Mouse (Mus musculus) forebrain, embryonic 15.5 days (tissue): Measurements from ENCODE around the gene Ebf1. TPM values are rescaled to one million over a fixed set of nuclear protein-coding genes. Genes with fewer than 3 reads are reported as not detected.

Experiments
- ATAC-seq: fragments of 200-750 bp; cut with Nextera tagmentation; replicated peaks from 2 replicates; pipeline ENCODE4 v1.8.0; 2017; ENCODE audit warnings: mild to moderate bottlenecking, moderate TSS enrichment, moderate library complexity
- H3K27ac ChIP-seq: fragments of 300-500 bp; sonication (generic); replicated peaks from 2 replicates; pipeline ENCODE4 v1.5.1; 2015; ENCODE audit warnings: mild to moderate bottlenecking, inconsistent platforms
- H3K27me3 ChIP-seq: fragments of 300-500 bp; sonication (generic); 2 replicates; pipeline ENCODE4 v1.6.1; 2015; ENCODE audit warnings: inconsistent platforms
- H3K36me3 ChIP-seq: fragments of 300-500 bp; sonication (generic); 2 replicates; pipeline ENCODE4 v1.6.1; 2015; ENCODE audit warnings: mild to moderate bottlenecking, inconsistent platforms
- H3K4me1 ChIP-seq: fragments of 300-500 bp; sonication (generic); 2 replicates; pipeline ENCODE4 v1.6.1; 2015; ENCODE audit warnings: inconsistent platforms
- H3K4me2 ChIP-seq: fragments of 300-500 bp; sonication (generic); replicated peaks from 2 replicates; pipeline ENCODE4 v1.6.1; 2015; ENCODE audit warnings: mild to moderate bottlenecking, inconsistent platforms
- H3K4me3 ChIP-seq: fragments of 300-500 bp; sonication (generic); 2 replicates; pipeline ENCODE4 v1.5.1; 2015; ENCODE audit warnings: mild to moderate bottlenecking, inconsistent platforms
- H3K9ac ChIP-seq: fragments of 300-500 bp; sonication (generic); replicated peaks from 2 replicates; pipeline ENCODE4 v1.6.1; 2015; ENCODE audit warnings: mild to moderate bottlenecking, inconsistent platforms
- H3K9me3 ChIP-seq: fragments of 300-500 bp; sonication (generic); 2 replicates; pipeline ENCODE4 v1.6.1; 2016; ENCODE audit warnings: inconsistent platforms
- WGBS: fragments of 180-500 bp; shearing (Covaris S2); methylation state at CpG from one replicate; pipeline ENCODE4 v1.1.7; 2015; ENCODE audit warnings: mixed read lengths; 5-methylcytosine and 5-hydroxymethylcytosine counted together
- polyA plus RNA-seq: library from polyadenylated mRNA; unstranded; fragments of >200 nt; fragmentation: Nextera tagmentation; extraction: Ambion mirVana; gene quantifications from 2 replicates; pipeline ENCODE4 v1.2.1, GENCODE M21; 2015

Gene Ebf1
- polyA plus RNA-seq, 1 experiment from 2014 or later = 35.6 TPM

DNA sequence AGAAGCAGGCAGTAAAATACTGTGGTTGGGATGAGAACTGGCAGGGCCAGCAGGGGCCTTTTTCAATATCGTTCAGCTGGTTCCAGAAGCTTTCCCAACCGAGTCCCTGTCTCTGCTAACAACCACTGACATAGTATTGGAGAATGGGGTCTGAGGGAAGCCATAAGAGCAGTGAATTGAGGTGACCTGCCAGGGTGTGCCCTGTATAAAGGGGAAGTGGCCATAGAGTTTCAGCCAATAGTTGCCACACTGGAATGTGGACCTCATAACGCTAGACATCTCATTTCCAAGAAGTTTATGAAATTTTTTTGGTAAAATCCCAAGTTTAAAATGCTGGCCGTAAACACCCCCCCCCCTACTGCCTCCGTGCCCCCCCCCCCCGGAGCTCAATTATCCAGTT is 193.9 kb downstream of the Ebf1 start:
- WGBS = 75% methylated on average over 6 of the region's 6 CpGs

DNA sequence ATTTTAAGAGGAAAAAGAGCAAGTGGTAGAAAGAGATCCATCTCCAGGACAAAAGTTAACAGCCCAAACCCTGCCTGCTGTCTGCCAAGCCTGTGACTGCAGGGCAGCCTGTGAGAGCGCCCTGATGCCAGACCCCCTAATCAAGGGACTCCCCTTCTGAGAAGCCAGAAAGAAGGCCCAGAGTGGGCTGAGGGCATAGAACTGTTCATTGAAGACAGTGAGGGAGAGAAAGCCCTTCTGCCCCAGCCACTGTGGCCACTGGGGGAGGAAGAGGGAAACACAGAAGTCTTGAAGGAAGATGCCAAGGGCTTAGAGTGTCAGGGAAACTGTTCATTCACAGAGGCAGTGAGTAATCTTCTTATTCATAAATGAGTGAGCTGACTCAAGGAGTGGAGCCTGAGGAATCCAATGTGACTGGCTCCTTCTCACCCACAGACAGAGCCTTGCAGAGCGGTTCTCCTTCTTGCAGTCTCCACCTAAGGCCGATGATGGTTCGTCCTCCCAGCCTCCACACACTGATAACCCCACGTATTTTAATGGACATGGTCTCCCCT is 195.2 kb downstream of the Ebf1 start:
- H3K9ac ChIP-seq = no peak overlapping the region
- WGBS = 88% methylated on average over 5 of the region's 5 CpGs

More for the DNA sequence above, 193.9 kb downstream of the Ebf1 start:
- H3K4me3 ChIP-seq = no peak overlapping the region
- H3K27me3 ChIP-seq = peaks cover 32% of the 10 kb centered on the region
- no peak for ATAC-seq
- H3K9me3 ChIP-seq = no peaks in the 10 kb centered on the region
- no peak overlapping the region for H3K27ac ChIP-seq
- no peak overlapping the region for H3K4me2 ChIP-seq
- H3K9ac ChIP-seq = no peak overlapping the region
- H3K4me1 ChIP-seq = peaks cover 7% of the 10 kb centered on the region
- no peaks in the 10 kb centered on the region for H3K36me3 ChIP-seq

DNA sequence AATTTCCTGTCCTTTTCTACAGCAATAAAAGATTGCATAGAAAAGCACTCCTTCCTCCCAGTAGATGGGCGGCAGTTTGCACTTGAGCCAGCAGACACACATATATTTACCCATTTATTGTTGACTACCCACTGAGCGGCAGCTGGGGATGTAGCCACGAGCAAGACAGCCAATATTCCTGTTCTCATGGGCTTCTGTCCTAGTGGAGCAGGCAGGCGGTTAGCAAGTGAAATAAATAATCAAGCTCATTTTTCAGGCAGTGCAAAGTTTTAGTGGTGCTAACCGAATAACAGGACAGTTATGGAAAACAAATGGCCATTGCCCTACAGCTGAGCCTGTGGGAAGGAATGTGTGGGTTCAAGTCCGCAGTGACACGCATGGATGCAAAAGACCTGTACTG is 196.4 kb downstream of the Ebf1 start:
- ATAC-seq = no peak
- no peak overlapping the region for H3K27ac ChIP-seq
- no peaks in the 10 kb centered on the region for H3K36me3 ChIP-seq
- no peaks in the 10 kb centered on the region for H3K4me1 ChIP-seq
- H3K9ac ChIP-seq = no peak overlapping the region
- WGBS = 78% methylated on average over 7 of the region's 7 CpGs
- peaks cover 36% of the 10 kb centered on the region for H3K27me3 ChIP-seq
- H3K9me3 ChIP-seq = no peaks in the 10 kb centered on the region
- H3K4me3 ChIP-seq = no peak overlapping the region
- no peak overlapping the region for H3K4me2 ChIP-seq

More for the DNA sequence above, 195.2 kb downstream of the Ebf1 start:
- Histone ChIP-seq H3K27me3 (peaks cover 38% of the 10 kb centered on the region), H3K36me3 (no peaks in the 10 kb centered on the region), H3K4me3 (no peak overlapping the region), H3K4me2 (no peak overlapping the region), H3K27ac (no peak overlapping the region), H3K4me1 (no peaks in the 10 kb centered on the region), H3K9me3 (no peaks in the 10 kb centered on the region)
- no peak for ATAC-seq

DNA sequence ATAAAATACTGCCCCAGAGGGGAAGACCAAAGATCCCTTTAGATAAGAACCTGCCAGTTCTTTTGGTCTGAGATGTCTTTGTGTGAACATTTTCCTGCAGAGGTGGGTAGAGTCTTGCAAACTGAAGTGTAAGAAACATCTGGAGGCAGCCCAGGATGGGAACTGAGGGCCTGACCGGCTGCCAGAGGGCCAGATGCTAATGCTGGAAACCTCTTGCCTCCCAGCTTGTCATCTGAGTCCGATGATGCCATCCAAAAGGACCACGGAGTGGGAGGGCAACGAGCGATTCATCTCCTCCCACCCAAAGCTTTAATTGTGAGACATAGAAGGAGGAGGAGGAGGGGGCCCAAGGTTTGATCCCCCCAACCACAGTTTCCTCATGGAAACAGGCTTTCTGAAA is 197.7 kb downstream of the Ebf1 start:
- peaks cover 37% of the 10 kb centered on the region for H3K27me3 ChIP-seq
- 83% methylated on average over 5 of the region's 5 CpGs for WGBS
- H3K9ac ChIP-seq = no peak overlapping the region
- no peaks in the 10 kb centered on the region for H3K9me3 ChIP-seq
- no peak overlapping the region for H3K27ac ChIP-seq
- H3K4me3 ChIP-seq = no peak overlapping the region
- no peak for ATAC-seq
- H3K36me3 ChIP-seq = no peaks in the 10 kb centered on the region
- no peak overlapping the region for H3K4me2 ChIP-seq
- H3K4me1 ChIP-seq = no peaks in the 10 kb centered on the region

DNA sequence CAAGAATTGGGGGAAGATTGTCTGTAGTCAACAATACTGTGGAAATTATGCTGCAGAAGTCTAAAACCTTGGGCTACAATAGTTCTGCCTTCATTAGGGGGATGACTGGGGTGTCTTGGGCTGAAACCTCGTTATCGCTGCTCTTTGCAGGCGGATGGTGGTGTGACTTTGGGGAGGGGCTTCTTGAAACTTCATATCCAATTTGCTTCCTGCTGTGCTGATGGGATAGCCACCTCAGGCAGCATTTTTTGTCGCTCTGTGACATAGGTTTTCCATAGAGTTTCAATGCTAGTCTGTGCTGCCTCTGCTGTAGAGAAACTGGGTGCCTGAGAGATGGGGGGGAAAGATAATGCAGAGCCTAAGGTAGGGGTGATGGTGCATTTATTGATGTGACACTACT is 198.9 kb downstream of the Ebf1 start:
- ATAC-seq = no peak
- Histone ChIP-seq H3K36me3 (no peaks in the 10 kb centered on the region), H3K9ac (no peak overlapping the region), H3K27me3 (peaks cover 40% of the 10 kb centered on the region), H3K4me1 (no peaks in the 10 kb centered on the region), H3K4me2 (no peak overlapping the region), H3K9me3 (no peaks in the 10 kb centered on the region), H3K27ac (no peak overlapping the region), H3K4me3 (no peak overlapping the region)
- WGBS = 47% methylated on average over 4 of the region's 4 CpGs

DNA sequence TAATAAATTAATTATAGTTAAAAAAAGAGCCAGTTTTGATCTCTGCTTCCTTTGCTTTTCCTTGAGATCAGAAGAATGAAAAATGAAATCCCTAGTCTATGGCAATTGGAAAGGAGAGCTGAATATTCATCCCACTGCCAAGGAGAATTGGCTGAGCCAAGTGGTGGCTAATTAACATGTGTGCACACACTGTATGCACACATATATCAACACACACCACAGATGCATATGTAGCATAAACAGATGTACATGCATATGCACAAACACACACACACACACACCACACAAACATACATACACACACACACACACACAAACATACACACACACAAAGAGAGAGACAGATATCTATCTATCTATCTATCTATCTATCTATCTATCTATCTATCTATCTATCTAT is 205.2 kb downstream of the Ebf1 start:
- Histone ChIP-seq H3K27ac (no peak overlapping the region), H3K4me3 (no peak overlapping the region), H3K36me3 (no peaks in the 10 kb centered on the region), H3K4me1 (no peaks in the 10 kb centered on the region), H3K9me3 (no peaks in the 10 kb centered on the region), H3K27me3 (peaks cover 40% of the 10 kb centered on the region), H3K4me2 (no peak overlapping the region), H3K9ac (no peak overlapping the region)
- ATAC-seq = peak; percentile 67; the same call in 1 of the 2 replicates

DNA sequence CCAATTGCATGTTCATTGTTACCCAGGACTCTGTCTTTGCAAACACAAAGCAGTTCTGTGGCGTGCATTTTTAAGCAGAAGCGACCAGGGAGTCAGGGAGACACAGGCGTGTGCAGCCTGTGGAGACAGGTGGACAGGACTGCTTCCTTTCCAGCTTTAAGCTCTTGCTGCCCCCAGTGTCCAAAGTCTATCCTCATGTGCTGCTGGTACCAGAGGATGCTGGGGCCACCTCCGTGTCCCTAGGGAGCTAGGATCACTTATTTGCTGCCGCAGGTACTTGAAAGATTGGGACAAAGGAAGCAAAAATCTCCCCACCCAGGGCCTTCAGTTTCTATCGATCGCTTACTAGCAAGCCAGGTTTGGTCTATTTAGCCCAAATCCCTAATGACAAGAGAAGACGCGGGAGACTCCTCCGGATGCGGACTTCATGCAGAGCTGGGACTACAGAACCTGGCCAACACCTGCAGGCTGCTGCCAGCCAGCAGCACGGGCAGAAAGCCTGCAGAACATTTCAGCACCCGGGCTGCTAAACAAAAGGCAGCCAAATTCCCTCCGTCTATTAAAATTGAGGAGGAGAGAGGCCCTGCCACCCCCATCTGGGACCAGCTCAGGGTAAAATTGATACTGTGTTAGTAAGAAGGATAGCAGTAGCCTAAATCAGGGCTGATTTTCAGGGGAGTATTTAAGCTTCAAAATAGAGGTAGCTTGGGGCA is 215.3 kb downstream of the Ebf1 start:
- Histone ChIP-seq H3K4me2 (peak overlapping the region; percentile 28), H3K27ac (peak overlapping the region; percentile 53), H3K36me3 (no peaks in the 10 kb centered on the region), H3K9ac (0 out of 2 replicates have a peak overlapping the region, but pooled peaks have one; percentile 15), H3K27me3 (peaks cover 67% of the 10 kb centered on the region), H3K4me3 (no peak overlapping the region), H3K4me1 (peaks cover 18% of the 10 kb centered on the region), H3K9me3 (no peaks in the 10 kb centered on the region)
- WGBS = 5% methylated on average over 14 of the region's 14 CpGs
- peak; percentile 46 for ATAC-seq

DNA sequence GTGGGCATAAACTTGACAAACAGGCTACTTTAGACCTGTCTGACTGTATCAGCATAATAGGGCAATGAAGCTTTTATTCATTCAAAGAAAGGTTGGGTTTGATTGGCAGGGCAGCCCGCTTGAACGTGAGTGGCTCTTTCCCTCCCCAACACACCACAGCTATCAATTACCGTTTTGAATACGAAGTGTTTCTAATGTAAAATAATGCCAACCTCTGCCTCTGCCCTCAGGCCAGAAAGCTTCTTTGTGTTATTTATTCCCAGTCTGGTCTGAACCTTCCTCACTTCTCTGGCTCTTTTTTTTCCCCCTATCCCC is 215.8 kb downstream of the Ebf1 start:
- peak; percentile 57 for ATAC-seq
- Histone ChIP-seq H3K4me1 (peaks cover 18% of the 10 kb centered on the region), H3K9me3 (no peaks in the 10 kb centered on the region), H3K4me3 (0 out of 2 replicates have a peak overlapping the region, but pooled peaks have one; percentile 5), H3K27ac (peak overlapping the region; percentile 53), H3K36me3 (no peaks in the 10 kb centered on the region), H3K27me3 (peaks cover 63% of the 10 kb centered on the region), H3K9ac (0 out of 2 replicates have a peak overlapping the region, but pooled peaks have one; percentile 15), H3K4me2 (peak overlapping the region; percentile 28)
- 2% methylated on average over 4 of the region's 4 CpGs for WGBS

DNA sequence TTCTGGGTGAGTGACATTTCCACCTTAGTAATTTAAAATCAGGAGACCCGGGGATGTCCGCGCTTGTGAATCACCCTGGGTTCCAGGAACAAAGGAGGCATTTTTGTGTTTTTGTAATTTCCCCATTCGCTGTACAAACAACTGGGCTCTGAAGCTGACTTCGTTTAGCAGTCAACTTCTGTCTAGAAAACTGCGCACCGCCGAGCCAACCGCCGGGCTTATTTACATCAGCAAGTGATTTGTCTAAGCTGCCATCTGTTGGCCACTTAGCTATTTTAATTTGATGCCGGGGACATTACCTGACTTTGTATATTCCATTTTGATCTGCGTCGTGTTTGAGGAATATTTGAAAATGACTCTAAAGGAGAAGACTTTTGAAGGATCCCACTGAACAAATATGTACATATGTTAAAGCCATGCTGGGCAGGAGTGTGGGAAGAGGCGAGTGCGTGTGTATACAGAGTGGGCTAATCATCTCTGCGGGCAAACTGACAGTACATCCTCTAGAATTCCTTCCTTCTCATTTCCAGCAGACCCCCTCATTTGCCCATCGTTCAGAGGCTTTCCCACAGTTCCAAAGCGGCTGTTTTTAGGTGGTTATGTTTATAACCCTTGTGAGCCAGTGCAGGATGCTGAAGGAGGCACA is 216.4 kb downstream of the Ebf1 start:
- Histone ChIP-seq H3K4me3 (0 out of 2 replicates have a peak overlapping the region, but pooled peaks have one; percentile 5), H3K4me2 (peak overlapping the region; percentile 28), H3K9ac (no peak overlapping the region), H3K27me3 (peaks cover 62% of the 10 kb centered on the region), H3K27ac (peak overlapping the region; percentile 53; the same call in 1 of the 2 replicates), H3K4me1 (peaks cover 18% of the 10 kb centered on the region), H3K36me3 (no peaks in the 10 kb centered on the region), H3K9me3 (no peaks in the 10 kb centered on the region)
- 15% methylated on average over 18 of the region's 18 CpGs for WGBS
- peak; percentile 17; the same call in 1 of the 2 replicates for ATAC-seq

DNA sequence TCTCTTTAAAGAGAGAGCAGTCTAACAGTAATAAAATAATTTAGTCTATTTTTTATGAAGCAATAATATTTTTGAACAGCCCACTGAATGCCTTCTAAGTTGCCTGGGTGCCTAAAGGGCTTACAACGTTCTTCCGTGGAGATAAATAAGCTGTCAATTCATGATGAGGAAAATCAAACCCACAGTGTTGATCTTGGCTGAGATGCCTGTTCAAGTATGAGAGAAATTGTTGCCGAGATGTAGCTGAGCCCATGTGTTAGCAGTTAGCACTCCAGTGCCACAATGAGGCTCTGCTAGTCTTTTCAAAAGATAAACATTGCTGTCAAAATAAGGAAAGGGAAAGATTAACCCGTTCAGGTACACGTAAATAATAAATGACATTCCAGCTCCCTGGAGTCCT is 218.0 kb downstream of the Ebf1 start:
- H3K9ac ChIP-seq = no peak overlapping the region
- no peaks in the 10 kb centered on the region for H3K9me3 ChIP-seq
- no peak overlapping the region for H3K4me2 ChIP-seq
- no peaks in the 10 kb centered on the region for H3K36me3 ChIP-seq
- no peak overlapping the region for H3K27ac ChIP-seq
- H3K4me3 ChIP-seq = no peak overlapping the region
- peaks cover 18% of the 10 kb centered on the region for H3K4me1 ChIP-seq
- peaks cover 56% of the 10 kb centered on the region for H3K27me3 ChIP-seq
- WGBS = 61% methylated on average over 5 of the region's 5 CpGs
- no peak for ATAC-seq

DNA sequence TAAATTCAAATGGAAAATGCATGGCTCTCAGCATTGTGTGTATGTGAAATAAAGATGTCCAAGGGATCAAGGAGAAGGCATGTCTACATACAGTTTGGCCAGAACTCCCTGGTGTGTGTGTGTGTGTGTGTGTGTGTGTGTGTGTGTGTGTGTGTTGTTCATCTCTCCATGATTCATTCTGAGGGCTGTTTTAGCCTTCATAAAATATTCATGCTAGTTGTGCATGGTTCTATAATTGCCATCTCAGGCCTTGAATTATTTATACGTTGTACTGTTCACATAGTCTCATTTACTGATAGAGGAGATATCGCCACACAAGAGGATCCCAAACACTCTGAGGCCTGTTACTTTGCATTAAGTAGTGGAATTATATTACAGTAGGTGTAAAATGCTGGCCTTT is 220.5 kb downstream of the Ebf1 start:
- 65% methylated on average over 2 of the region's 2 CpGs for WGBS
- no peak overlapping the region for H3K27ac ChIP-seq
- H3K27me3 ChIP-seq = peaks cover 40% of the 10 kb centered on the region
- H3K9me3 ChIP-seq = no peaks in the 10 kb centered on the region
- H3K9ac ChIP-seq = no peak overlapping the region
- no peaks in the 10 kb centered on the region for H3K36me3 ChIP-seq
- H3K4me3 ChIP-seq = no peak overlapping the region
- no peak for ATAC-seq
- no peak overlapping the region for H3K4me2 ChIP-seq
- peaks cover 24% of the 10 kb centered on the region for H3K4me1 ChIP-seq
